Mouse (Mus musculus): Measurements from ENCODE around the gene Cflar. TPM values are rescaled to one million over a fixed set of nuclear protein-coding genes. Genes with fewer than 3 reads are reported as not detected.

Cflar gene
- total and polyA plus RNA-seq, 3 experiments, result 35.7 to 81.1 (median 49.2) TPM

DNA sequence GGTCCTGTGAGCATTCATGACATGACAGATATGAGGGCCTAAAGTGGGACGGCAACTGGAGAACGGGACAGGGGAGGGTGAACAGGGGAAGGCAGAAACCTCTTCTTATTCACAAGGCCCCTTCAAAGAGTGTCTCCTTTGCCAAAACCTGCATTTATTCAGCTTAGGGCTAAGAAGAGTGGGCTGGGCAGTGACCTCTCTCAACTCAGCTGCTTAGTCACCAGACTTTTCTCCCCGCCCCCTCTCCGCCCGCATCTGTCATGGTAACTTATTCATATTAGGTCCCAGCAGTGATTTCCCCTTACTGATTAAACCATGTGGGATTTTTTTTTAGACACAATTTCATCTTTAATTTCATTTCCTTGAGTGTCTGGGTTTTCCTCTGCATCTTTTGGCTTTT lies 14.5 kb downstream of the Cflar start:
- H3K4me2 ChIP-seq (ENCODE audit: insufficient read depth, low read depth, poor library complexity, severe bottlenecking), result peak overlapping the region; percentile 80
- H3K27ac ChIP-seq (ENCODE audit: insufficient read depth, low read depth), result peak overlapping the region; percentile 97
- peaks cover 15 to 50% of the 10 kb centered on the region in 2 experiments; a peak in 3 of 4 replicates for H3K4me1 ChIP-seq (ENCODE audit: control insufficient read depth in 1 of 2, insufficient read depth in 2 of 2)
- peak; percentile 83 for DNase-seq (ENCODE audit: extremely low read depth)
- in situ Hi-C loops (cut with MboI; ENCODE audit: low pct_ligation_motif_present, low pct_unique_long_range_greater_than_20kb, low sequenced_read_pairs), result no loop called here
- dilution Hi-C loops (cut with MboI; ENCODE audit: extremely low pct_ligation_motif_present, extremely low pct_unique_long_range_greater_than_20kb, low sequenced_read_pairs), result no loop called here
- TF ChIP-seq E2F4 (IDR thresholded peaks at IDR 0.05; ENCODE audit: insufficient replicate concordance, low read depth, low read length) (no peak), MAZ (IDR thresholded peaks at IDR 0.05; ENCODE audit: low read depth, low read length) (no peak; the same call in 1 of the 2 replicates), POLR2AphosphoS2 (IDR thresholded peaks at IDR 0.05; ENCODE audit: low read depth, low read length) (no peak), PAX5 (IDR thresholded peaks at IDR 0.05; ENCODE audit: low read length) (no peak), USF2 (conservative IDR thresholded peaks at IDR 0.05; ENCODE audit: low read depth, low read length) (no peak), TBP (conservative IDR thresholded peaks at IDR 0.05; ENCODE audit: low read depth, low read length) (peak; percentile 87), MEF2A (IDR thresholded peaks at IDR 0.05; ENCODE audit: borderline replicate concordance, low read depth, low read length) (peak; percentile 68; the same call in 1 of the 2 replicates), MYC (IDR thresholded peaks at IDR 0.05; ENCODE audit: low read depth, low read length) (0 out of 2 replicates have a peak, but pooled peaks have one; percentile 56), GABPA (IDR thresholded peaks at IDR 0.05; ENCODE audit: insufficient replicate concordance, low read depth, low read length) (no peak), ETS1 (conservative IDR thresholded peaks at IDR 0.05; ENCODE audit: low read depth, low read length) (peak; percentile 86), RAD21 (IDR thresholded peaks at IDR 0.05; ENCODE audit: low read depth, low read length) (no peak), UBTF (IDR thresholded peaks at IDR 0.05; ENCODE audit: low read depth, low read length) (no peak), ZMIZ1 (IDR thresholded peaks at IDR 0.05; ENCODE audit: low read depth, low read length) (no peak), NELFE (IDR thresholded peaks at IDR 0.05; ENCODE audit: low read depth, low read length) (no peak), ZKSCAN1 (IDR thresholded peaks at IDR 0.05; ENCODE audit: borderline replicate concordance, low read depth, low read length) (no peak), ELF1 (IDR thresholded peaks at IDR 0.05; ENCODE audit: low read depth, low read length) (no peak), SMC3 (IDR thresholded peaks at IDR 0.05; ENCODE audit: low read depth, low read length) (no peak), USF1 (IDR thresholded peaks at IDR 0.05; ENCODE audit: low read depth, low read length) (no peak), SIN3A (IDR thresholded peaks at IDR 0.05; ENCODE audit: low read length) (peak; percentile 87), HCFC1 (IDR thresholded peaks at IDR 0.05; ENCODE audit: low read depth, low read length) (peak; percentile 14; the same call in 1 of the 2 replicates), EP300 (IDR thresholded peaks at IDR 0.05; ENCODE audit: low read length) (no peak; the same call in 1 of the 2 replicates), POLR2A (IDR thresholded peaks at IDR 0.05; ENCODE audit: low read depth, low read length) (peak; percentile 73), NRF1 (IDR thresholded peaks at IDR 0.05; ENCODE audit: low read depth, low read length) (no peak), BHLHE40 (IDR thresholded peaks at IDR 0.05; ENCODE audit: low read depth, low read length) (peak; percentile 93), JUND (conservative IDR thresholded peaks at IDR 0.05; ENCODE audit: low read depth, low read length) (no peak), IRF4 (IDR thresholded peaks at IDR 0.05; ENCODE audit: low read depth, low read length) (peak; percentile 62; the same call in 1 of the 2 replicates), TCF12 (IDR thresholded peaks at IDR 0.05; ENCODE audit: low read depth, low read length) (peak; percentile 58; the same call in 1 of the 2 replicates), ZNF384 (IDR thresholded peaks at IDR 0.05; ENCODE audit: low read depth, low read length) (peak; percentile 70), MXI1 (IDR thresholded peaks at IDR 0.05; ENCODE audit: low read depth, low read length) (peak; percentile 70; the same call in 1 of the 2 replicates), MAX (IDR thresholded peaks at IDR 0.05; ENCODE audit: low read length) (no peak; the same call in 1 of the 2 replicates), RCOR1 (conservative IDR thresholded peaks at IDR 0.05; ENCODE audit: low read depth, low read length) (no peak), ZC3H11A (IDR thresholded peaks at IDR 0.05; ENCODE audit: low read depth, low read length) (no peak), KAT2A (IDR thresholded peaks at IDR 0.05; ENCODE audit: insufficient replicate concordance, low read length) (no peak), CTCF (conservative IDR thresholded peaks at IDR 0.05 in 1 of 2, IDR thresholded peaks at IDR 0.05 in 1 of 2; ENCODE audit: low read depth in 2 of 2, low read length in 2 of 2) (no peak), CHD1 (IDR thresholded peaks at IDR 0.05; ENCODE audit: low read depth, low read length) (no peak), JUN (IDR thresholded peaks at IDR 0.05; ENCODE audit: insufficient read depth, low read depth, low read length) (no peak), CHD2 (IDR thresholded peaks at IDR 0.05; ENCODE audit: low read length) (peak; percentile 84), MAFK (IDR thresholded peaks at IDR 0.05; ENCODE audit: insufficient replicate concordance, low read length) (peak; percentile 45; the same call in 1 of the 2 replicates)
- peaks cover 48% of the 10 kb centered on the region for H3K79me2 ChIP-seq (replicated peaks; ENCODE audit: control insufficient read depth, extremely low read depth, insufficient read depth, poor library complexity, severe bottlenecking)
- H3K36me3 ChIP-seq (replicated peaks in 1 of 2; ENCODE audit: control insufficient read depth in 1 of 2, insufficient read depth in 1 of 2, low read length in 1 of 2), result peaks cover 7 to 18% of the 10 kb centered on the region in 2 experiments
- H3K4me3 ChIP-seq (replicated peaks in 1 of 3; ENCODE audit: low read depth in 2 of 3, low read length in 2 of 3, poor library complexity in 1 of 3), result peak overlapping the region; percentile 61 to 73 (median 68)
- H3K27me3 ChIP-seq (replicated peaks), result no peaks in the 10 kb centered on the region
- H3K9ac ChIP-seq (ENCODE audit: insufficient read depth, low read depth), result peak overlapping the region; percentile 96
- H3K9me3 ChIP-seq (replicated peaks; ENCODE audit: low read length), result no peaks in the 10 kb centered on the region

Data from CH12.LX (cell line).